Mouse (Mus musculus): ENCODE results near the gene Atp23.

GRCm38 (mm10) chr10:126844689-126845088, 56.5 kb downstream of the Atp23 start:
- TF ChIP-seq POLR2A (IDR thresholded peaks at IDR 0.05; ENCODE audit: borderline replicate concordance, low read depth, low read length) (no peak), CTCF (IDR thresholded peaks at IDR 0.05; ENCODE audit: low read depth, low read length) (peak; percentile 27; the same call in 1 of the 2 replicates)
